Mouse (Mus musculus) liver, embryonic 12.5 days (tissue): Measurements from ENCODE around the gene Calu. TPM values are rescaled to one million over a fixed set of nuclear protein-coding genes. Genes with fewer than 3 reads are reported as not detected.
A peak's percentile ranks its signal among the peaks of the same experiment; 100 is the strongest.
"Not testable (repeated sequence)": the region's sequence is repeated elsewhere in the genome, so short reads cannot be mapped to it uniquely, and the experiment has no call there.

Experiments
- ATAC-seq: fragments of 200-750 bp; cut with Nextera tagmentation; 2 replicates; pipeline ENCODE4 v1.8.0; 2017; ENCODE audit warnings: moderate number of reproducible peaks, mild to moderate bottlenecking, moderate library complexity
- H3K27ac ChIP-seq: fragments of 300-500 bp; sonication (generic); 2 replicates; pipeline ENCODE4 v1.5.1; 2016; ENCODE audit warnings: mild to moderate bottlenecking
- H3K27me3 ChIP-seq: fragments of 300-500 bp; sonication (generic); replicated peaks from 2 replicates; pipeline ENCODE4 v1.6.1; 2016; ENCODE audit warnings: mild to moderate bottlenecking, moderate library complexity
- H3K36me3 ChIP-seq: fragments of 300-500 bp; sonication (generic); 2 replicates; pipeline ENCODE4 v1.6.1; 2016; ENCODE audit warnings: mild to moderate bottlenecking, moderate library complexity
- H3K4me1 ChIP-seq: fragments of 300-500 bp; sonication (generic); 2 replicates; pipeline ENCODE4 v1.6.1; 2016
- H3K4me2 ChIP-seq: fragments of 300-500 bp; sonication (generic); 2 replicates; pipeline ENCODE4 v1.6.1; 2016; ENCODE audit warnings: mild to moderate bottlenecking, moderate library complexity
- H3K4me3 ChIP-seq: fragments of 300-500 bp; sonication (generic); 2 replicates; pipeline ENCODE4 v1.5.1; 2016; ENCODE audit warnings: mild to moderate bottlenecking, moderate library complexity
- H3K9ac ChIP-seq: fragments of 300-500 bp; sonication (generic); 2 replicates; pipeline ENCODE4 v1.6.1; 2016; ENCODE audit warnings: mild to moderate bottlenecking, moderate library complexity
- H3K9me3 ChIP-seq: fragments of 300-500 bp; sonication (generic); replicated peaks from 2 replicates; pipeline ENCODE4 v1.6.1; 2016; ENCODE audit warnings: mild to moderate bottlenecking, moderate library complexity
- WGBS: fragments of 180-500 bp; shearing (Covaris S2); methylation state at CpG from one replicate; pipeline ENCODE4 v1.1.7; 2016; ENCODE audit not compliant: insufficient replicate concordance; 5-methylcytosine and 5-hydroxymethylcytosine counted together
- polyA plus RNA-seq: library from polyadenylated mRNA; unstranded; fragments of >200 nt; fragmentation: Nextera tagmentation; extraction: Ambion mirVana; gene quantifications from 2 replicates; pipeline ENCODE4 v1.2.1, GENCODE M21; 2016

The Calu gene
- polyA plus RNA-seq, 1 experiment from 2014 or later: 131 TPM

GRCm38 (mm10) chr6:29322735-29323134, 25.1 kb upstream of the Calu start:
- WGBS: 40% methylated on average over 4 of the region's 4 CpGs
- no peaks in the 10 kb centered on the region for H3K36me3 ChIP-seq
- no peak for ATAC-seq
- H3K9me3 ChIP-seq: no peaks in the 10 kb centered on the region
- H3K27me3 ChIP-seq: peaks cover 7% of the 10 kb centered on the region; the same call in 1 of the 2 replicates
- no peak overlapping the region for H3K4me3 ChIP-seq
- no peaks in the 10 kb centered on the region for H3K4me1 ChIP-seq
- H3K4me2 ChIP-seq: no peak overlapping the region
- no peak overlapping the region for H3K9ac ChIP-seq
- H3K27ac ChIP-seq: no peak overlapping the region

GRCm38 (mm10) chr6:29326961-29327360, 20.9 kb upstream of the Calu start:
- no peak overlapping the region for H3K9ac ChIP-seq
- H3K4me3 ChIP-seq: no peak overlapping the region
- H3K4me1 ChIP-seq: no peaks in the 10 kb centered on the region
- H3K27me3 ChIP-seq: peaks cover 32% of the 10 kb centered on the region
- no peaks in the 10 kb centered on the region for H3K9me3 ChIP-seq
- WGBS: 50% methylated on average over 9 of the region's 9 CpGs
- no peak overlapping the region for H3K27ac ChIP-seq
- no peaks in the 10 kb centered on the region for H3K36me3 ChIP-seq
- no peak for ATAC-seq
- H3K4me2 ChIP-seq: no peak overlapping the region

DNA sequence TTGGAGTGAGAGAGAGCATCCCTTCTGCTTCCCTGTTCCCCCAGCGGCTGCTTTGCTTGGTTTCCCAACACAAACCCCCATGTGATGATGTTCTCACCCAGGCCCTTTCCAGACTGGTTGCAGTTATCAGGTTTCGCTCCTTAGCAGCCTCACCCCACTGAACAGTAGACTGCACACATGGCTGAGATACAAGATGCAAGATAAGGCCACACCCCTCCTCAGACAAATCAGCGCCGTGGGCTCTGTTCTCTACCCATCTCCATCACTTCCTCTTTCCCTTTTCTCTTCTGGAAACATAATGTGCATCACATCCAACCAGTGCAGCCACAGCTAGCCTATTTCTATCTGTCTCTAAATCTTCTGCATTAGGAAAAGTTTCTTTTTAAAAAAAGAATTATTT, 18.4 kb upstream of the Calu start:
- WGBS: 40% methylated on average over 4 of the region's 4 CpGs
- H3K9me3 ChIP-seq: no peaks in the 10 kb centered on the region
- no peak for ATAC-seq
- peaks cover 43% of the 10 kb centered on the region for H3K27me3 ChIP-seq
- H3K4me1 ChIP-seq: no peaks in the 10 kb centered on the region
- H3K4me2 ChIP-seq: no peak overlapping the region
- H3K36me3 ChIP-seq: no peaks in the 10 kb centered on the region
- H3K27ac ChIP-seq: no peak overlapping the region
- H3K9ac ChIP-seq: no peak overlapping the region
- H3K4me3 ChIP-seq: no peak overlapping the region

- WGBS: 73% methylated on average over 2 of the region's 2 CpGs
- not testable (repeated sequence) for H3K4me3 ChIP-seq, H3K9ac ChIP-seq, H3K4me2 ChIP-seq, H3K9me3 ChIP-seq, ATAC-seq, H3K27me3 ChIP-seq, H3K36me3 ChIP-seq, H3K27ac ChIP-seq
- peaks cover 30% of the 10 kb centered on the region for H3K4me1 ChIP-seq
These were observed 1.4 kb upstream of the Calu start for GRCm38 (mm10) chr6:29346512-29346911.

DNA sequence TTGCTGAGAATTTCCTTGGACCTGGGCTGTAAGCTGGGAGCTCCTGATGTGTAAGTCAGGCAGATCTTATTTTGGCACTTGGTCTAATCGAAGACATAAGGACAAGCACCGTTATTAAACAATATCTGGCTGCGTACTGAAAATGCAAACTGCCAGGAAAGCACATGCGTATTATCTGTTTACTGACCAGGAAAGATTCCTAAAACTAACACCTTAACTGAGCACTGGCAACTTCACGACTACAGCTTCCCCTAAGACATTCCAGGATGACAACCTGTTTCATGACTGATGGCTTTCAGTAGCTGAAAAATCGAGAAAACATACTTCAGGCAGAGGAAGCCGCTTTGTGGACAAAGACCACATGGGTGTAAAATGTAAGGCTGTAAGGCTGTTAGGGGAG, 680 bp upstream of the Calu start:
- ATAC-seq: no peak
- Histone ChIP-seq H3K4me2 (peak overlapping the region; percentile 71), H3K27me3 (no peaks in the 10 kb centered on the region), H3K4me1 (peaks cover 36% of the 10 kb centered on the region), H3K9ac (peak overlapping the region; percentile 90), H3K9me3 (no peaks in the 10 kb centered on the region), H3K27ac (peak overlapping the region; percentile 74), H3K4me3 (peak overlapping the region; percentile 91), H3K36me3 (no peaks in the 10 kb centered on the region)
- WGBS: 32% methylated on average over 7 of the region's 7 CpGs

GRCm38 (mm10) chr6:29348371-29348724, 479 bp downstream of the Calu start:
- Histone ChIP-seq H3K4me1 (peaks cover 48% of the 10 kb centered on the region), H3K27me3 (no peaks in the 10 kb centered on the region), H3K4me2 (peak overlapping the region; percentile 71), H3K4me3 (peak overlapping the region; percentile 91), H3K27ac (peak overlapping the region; percentile 79), H3K9me3 (no peaks in the 10 kb centered on the region), H3K36me3 (no peaks in the 10 kb centered on the region), H3K9ac (peak overlapping the region; percentile 90)
- WGBS: 3% methylated on average over 15 of the region's 15 CpGs
- peak; percentile 3 for ATAC-seq

- Histone ChIP-seq H3K9ac (no peak overlapping the region), H3K4me2 (no peak overlapping the region)
- ATAC-seq: no peak
These were observed 3.7 kb downstream of the Calu start for GRCm38 (mm10) chr6:29351613-29352012.

GRCm38 (mm10) chr6:29352816-29353215, 4.9 kb downstream of the Calu start:
- Histone ChIP-seq H3K4me2 (peak overlapping the region; percentile 42), H3K27ac (0 out of 2 replicates have a peak overlapping the region, but pooled peaks have one; percentile 20), H3K27me3 (no peaks in the 10 kb centered on the region), H3K4me1 (peaks cover 61% of the 10 kb centered on the region), H3K4me3 (no peak overlapping the region), H3K9me3 (no peaks in the 10 kb centered on the region), H3K36me3 (peaks cover 16% of the 10 kb centered on the region), H3K9ac (peak overlapping the region; percentile 39; the same call in 1 of the 2 replicates)
- ATAC-seq: peak; percentile 48
- WGBS: 13% methylated on average over 5 of the region's 5 CpGs

More at GRCm38 (mm10) chr6:29351613-29352012, 3.7 kb downstream of the Calu start:
- H3K27ac ChIP-seq: no peak overlapping the region
- H3K27me3 ChIP-seq: no peaks in the 10 kb centered on the region
- peaks cover 6% of the 10 kb centered on the region for H3K36me3 ChIP-seq
- H3K4me3 ChIP-seq: no peak overlapping the region
- peaks cover 56% of the 10 kb centered on the region for H3K4me1 ChIP-seq
- H3K9me3 ChIP-seq: no peaks in the 10 kb centered on the region

DNA sequence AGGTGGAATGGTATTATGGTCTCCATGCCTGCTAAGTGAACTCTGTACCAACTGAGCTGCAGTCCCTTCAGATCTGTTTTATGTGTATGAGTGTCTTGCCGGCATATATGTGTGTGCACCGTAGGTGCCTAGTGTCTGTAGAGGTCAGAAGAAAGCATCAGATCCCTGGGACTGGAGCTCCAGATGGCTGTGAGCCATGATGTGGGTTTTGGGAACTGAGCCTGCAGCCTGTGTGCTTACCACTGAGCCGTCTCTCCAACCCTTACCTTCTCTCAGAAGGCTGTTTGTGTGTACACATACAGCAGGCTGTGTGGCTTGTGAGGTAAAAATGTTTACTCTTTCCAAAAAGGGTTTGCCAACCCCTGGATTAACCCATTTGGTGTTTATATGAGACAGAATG, 11.5 kb downstream of the Calu start:
- ATAC-seq: no peak
- H3K4me1 ChIP-seq: peaks cover 14% of the 10 kb centered on the region
- H3K27me3 ChIP-seq: no peaks in the 10 kb centered on the region
- no peak overlapping the region for H3K4me3 ChIP-seq
- WGBS: 89% methylated on average over 3 of the region's 3 CpGs
- H3K27ac ChIP-seq: no peak overlapping the region
- no peaks in the 10 kb centered on the region for H3K9me3 ChIP-seq
- H3K9ac ChIP-seq: no peak overlapping the region
- H3K4me2 ChIP-seq: no peak overlapping the region
- H3K36me3 ChIP-seq: peaks cover 63% of the 10 kb centered on the region

DNA sequence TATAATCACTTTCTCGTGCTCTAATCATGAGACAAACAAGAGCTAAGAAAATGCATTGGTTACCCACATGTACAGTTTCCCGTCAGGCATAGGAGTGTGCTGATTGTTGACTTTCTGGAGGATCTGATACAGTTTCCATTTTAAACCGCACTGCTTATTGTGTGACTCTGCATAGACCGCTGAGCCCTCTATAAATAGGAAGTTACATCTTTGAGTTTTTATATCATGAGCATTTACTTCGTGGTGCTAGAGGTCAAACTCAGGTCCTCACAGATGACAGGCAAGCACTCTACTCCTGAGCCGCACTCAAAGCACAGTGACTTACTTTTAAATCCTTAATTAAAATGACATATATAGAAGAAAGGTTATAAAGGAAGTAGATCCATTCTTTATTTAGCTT, 12.3 kb downstream of the Calu start:
- no peak overlapping the region for H3K9ac ChIP-seq
- H3K4me1 ChIP-seq: peaks cover 14% of the 10 kb centered on the region
- H3K4me2 ChIP-seq: no peak overlapping the region
- peaks cover 65% of the 10 kb centered on the region for H3K36me3 ChIP-seq
- H3K4me3 ChIP-seq: no peak overlapping the region
- WGBS: 83% methylated on average over 6 of the region's 6 CpGs
- no peak overlapping the region for H3K27ac ChIP-seq
- ATAC-seq: no peak
- no peaks in the 10 kb centered on the region for H3K9me3 ChIP-seq
- H3K27me3 ChIP-seq: no peaks in the 10 kb centered on the region

GRCm38 (mm10) chr6:29362246-29363128, 14.6 kb downstream of the Calu start:
- H3K27me3 ChIP-seq: no peaks in the 10 kb centered on the region
- no peak overlapping the region for H3K4me2 ChIP-seq
- H3K27ac ChIP-seq: no peak overlapping the region
- peaks cover 73% of the 10 kb centered on the region for H3K36me3 ChIP-seq
- H3K4me3 ChIP-seq: no peak overlapping the region
- no peaks in the 10 kb centered on the region for H3K9me3 ChIP-seq
- ATAC-seq: no peak
- H3K9ac ChIP-seq: no peak overlapping the region
- H3K4me1 ChIP-seq: peaks cover 4% of the 10 kb centered on the region
- WGBS: 81% methylated on average over 7 of the region's 7 CpGs

- no peak for ATAC-seq
- H3K4me1 ChIP-seq: no peaks in the 10 kb centered on the region
- H3K9me3 ChIP-seq: no peaks in the 10 kb centered on the region
- no peak overlapping the region for H3K27ac ChIP-seq
- H3K4me3 ChIP-seq: no peak overlapping the region
- peaks cover 74% of the 10 kb centered on the region for H3K36me3 ChIP-seq
- WGBS: 79% methylated on average over 3 of the region's 3 CpGs
- H3K27me3 ChIP-seq: no peaks in the 10 kb centered on the region
- H3K4me2 ChIP-seq: no peak overlapping the region
- no peak overlapping the region for H3K9ac ChIP-seq
These were observed 15.3 kb downstream of the Calu start for GRCm38 (mm10) chr6:29363129-29363515.
